Mouse (Mus musculus): ENCODE results near the gene Hmcn2. TPM values are rescaled to one million over a fixed set of nuclear protein-coding genes. Genes with fewer than 3 reads are reported as not detected.
A peak's percentile ranks its signal among the peaks of the same experiment; 100 is the strongest.

Gene Hmcn2
- polyA plus RNA-seq, 1 experiment = 54.9 TPM

DNA sequence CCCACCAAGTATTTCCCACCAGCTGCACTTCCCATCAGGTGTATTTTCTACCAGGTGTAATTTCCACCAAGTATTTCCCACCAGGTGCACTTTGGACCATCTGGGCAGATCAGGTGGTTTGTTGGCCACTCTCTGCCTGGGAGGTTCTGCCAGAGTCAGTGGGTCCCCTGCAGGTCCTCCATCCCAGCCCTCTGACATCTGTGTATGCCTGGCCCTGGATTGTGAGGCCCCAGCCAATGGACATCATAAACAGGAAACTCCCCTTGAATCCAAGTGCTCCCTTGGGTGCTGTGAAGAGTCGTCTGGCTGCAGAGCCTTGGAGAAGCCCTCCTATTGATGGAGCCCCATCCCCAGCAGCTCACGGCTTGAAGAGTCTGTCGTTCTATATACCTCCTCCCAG, 61.8 kb downstream of the Hmcn2 start:
- no peak for DNase-seq (ENCODE audit: low read depth, low spot score)
- 42% methylated on average over 3 of the region's 3 CpGs for WGBS

DNA sequence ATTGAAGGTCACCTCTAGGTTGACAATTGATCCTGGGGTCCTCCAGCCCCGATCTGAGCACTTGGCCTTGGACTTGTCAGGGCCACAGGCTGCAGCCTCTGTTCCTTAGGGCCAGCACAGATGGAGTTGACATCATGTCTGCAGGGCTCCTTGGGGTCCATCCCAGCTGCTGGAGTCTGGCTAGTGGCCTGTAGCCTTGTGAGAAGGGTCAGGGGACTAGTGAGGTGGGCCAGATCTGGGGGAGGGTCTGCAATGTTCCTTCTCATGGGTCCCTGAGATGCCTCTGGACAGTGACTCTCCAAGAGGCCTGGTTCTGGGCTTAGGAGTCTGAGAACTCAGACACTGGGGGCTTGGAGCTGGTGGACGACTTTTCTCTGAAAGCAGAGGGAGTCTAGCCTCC, 63.3 kb downstream of the Hmcn2 start:
- WGBS = 50% methylated on average over 2 of the region's 2 CpGs
- no peak for DNase-seq (ENCODE audit: low read depth, low spot score)

DNA sequence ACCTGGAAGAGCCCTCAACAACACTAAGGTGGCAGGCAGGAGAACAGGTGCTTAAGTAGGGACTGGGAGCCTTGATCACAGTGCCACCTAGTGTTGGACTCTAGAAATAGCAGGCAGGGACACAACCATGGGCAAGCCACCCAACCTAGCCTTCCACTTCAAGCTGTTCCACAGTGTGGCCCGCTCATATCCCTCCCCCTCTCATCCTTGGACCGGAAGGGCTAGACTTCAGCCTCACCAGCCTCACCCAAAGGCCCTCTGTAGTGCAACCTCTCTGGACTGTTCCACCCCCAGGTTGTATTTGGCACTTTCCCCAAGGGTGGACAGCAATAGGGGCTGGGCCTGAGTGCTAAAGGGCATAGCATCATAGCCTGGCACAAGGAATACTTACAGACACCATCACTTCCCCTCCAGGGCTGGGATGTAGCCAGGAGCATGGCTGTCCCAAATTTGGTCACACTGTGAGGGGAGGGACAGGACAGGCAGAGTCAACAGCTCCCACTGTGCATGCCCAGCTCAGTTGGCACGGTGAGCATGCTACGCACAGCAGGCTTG, 67.2 kb downstream of the Hmcn2 start:
- 54% methylated on average over 4 of the region's 4 CpGs for WGBS
- peak; percentile 19 for DNase-seq (ENCODE audit: low read depth, low spot score)

DNA sequence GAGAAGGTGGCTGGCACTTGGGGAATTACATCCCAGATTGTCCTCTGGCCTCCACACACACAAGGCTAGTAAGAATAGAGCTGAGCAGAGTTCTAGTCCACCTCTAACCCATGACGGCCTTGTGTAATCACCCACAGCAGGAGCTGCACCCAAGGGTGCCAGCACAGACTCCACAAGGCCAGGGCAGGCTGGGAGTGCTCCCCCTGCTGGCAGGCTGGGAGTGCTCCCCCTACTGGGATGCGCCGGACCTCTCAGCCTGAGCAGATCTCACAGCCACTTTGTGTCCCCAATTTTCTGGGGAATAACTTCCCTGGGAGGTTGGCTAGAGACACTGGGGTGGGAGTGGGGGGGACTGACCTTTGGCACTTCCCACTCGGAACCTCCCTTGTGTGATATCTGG, 68.7 kb downstream of the Hmcn2 start:
- DNase-seq (ENCODE audit: low read depth, low spot score) = no peak
- WGBS = 14% methylated on average over 4 of the region's 4 CpGs

DNA sequence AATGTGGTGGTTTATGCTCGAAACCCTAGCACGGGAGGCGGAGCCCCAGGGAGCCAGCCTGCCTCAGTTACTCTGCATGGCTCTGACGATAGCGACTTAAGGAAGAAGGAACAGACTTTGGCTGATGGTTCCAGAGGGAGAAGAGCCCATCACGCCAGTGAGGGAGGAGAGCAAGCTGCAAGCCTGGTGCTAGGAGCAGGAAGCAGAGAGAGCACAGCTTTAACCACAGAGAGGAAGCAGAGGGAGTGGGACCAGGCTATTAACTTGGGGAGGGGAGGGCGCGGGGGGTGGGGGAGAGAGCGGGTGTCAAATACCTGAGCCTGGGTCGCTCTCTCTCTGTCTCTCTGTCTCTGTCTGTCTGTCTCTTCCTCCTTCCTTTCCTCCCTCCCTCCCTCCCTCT, 102.8 kb downstream of the Hmcn2 start:
- DNase-seq (ENCODE audit: low read depth, low spot score) = no peak

DNA sequence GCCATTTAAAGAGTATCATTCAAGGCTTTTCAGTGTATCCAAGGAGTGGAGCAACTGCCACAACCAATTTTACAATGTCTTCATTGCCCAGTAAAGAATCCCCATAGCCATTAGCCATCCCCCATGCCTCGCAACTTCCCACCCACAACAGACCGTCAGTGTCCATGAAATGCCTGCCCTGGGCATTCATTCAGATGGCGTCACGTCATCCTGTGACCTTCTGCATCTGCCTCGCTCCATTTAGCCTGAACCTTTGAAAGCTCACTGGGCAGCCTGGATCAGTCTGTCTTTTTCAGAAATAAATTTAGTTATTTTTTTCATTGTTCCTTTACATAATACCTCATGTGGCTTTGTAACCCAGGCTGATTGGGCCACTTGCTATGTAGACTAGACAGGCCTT, 103.8 kb downstream of the Hmcn2 start:
- WGBS = 71% methylated on average over 5 of the region's 5 CpGs
- no peak for DNase-seq (ENCODE audit: low read depth, low spot score)

More for the DNA sequence above, 102.8 kb downstream of the Hmcn2 start:
- WGBS = 25% methylated on average over 9 of the region's 10 CpGs

DNA sequence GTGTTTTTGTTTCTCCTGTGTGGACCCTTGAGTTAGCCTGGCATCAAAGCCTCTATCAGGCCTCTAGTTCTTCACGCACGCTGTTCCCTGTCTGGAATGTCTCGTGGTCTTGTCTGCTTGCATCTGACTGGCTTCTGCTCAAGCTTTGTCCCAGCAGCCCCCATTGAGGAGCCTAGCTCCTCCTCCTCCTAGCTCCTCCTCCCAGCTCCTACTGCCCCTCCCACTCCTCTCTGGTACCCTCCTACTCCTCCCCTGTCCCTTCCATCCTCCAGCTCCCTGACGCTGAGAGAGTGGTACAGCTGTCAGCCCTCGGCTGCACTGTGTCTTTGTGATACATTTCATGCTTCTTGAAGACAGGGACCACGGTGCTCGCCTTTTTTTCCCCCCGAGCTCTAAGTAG, 104.4 kb downstream of the Hmcn2 start:
- WGBS = 35% methylated on average over 8 of the region's 8 CpGs
- DNase-seq (ENCODE audit: low read depth, low spot score) = no peak

DNA sequence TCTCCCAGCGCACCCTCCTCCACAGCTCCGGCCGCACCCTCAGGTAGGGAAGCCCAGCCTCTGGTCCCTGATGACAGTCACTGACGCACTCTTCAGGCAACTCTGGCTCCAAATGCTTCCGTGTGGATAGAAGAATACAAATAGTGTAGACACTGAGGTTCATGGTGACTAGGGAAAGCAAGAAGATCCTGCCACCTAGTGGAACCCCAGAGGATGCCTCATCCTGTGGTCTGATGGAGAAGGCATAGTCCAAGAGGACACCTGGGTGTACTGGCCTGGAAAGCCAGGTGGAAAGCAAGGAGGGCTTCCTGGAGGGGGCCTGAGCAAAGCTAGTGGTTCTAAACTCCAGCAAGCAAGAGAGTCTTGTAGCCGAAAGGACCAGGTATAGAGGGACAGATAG, 106.7 kb downstream of the Hmcn2 start:
- no peak for DNase-seq (ENCODE audit: low read depth, low spot score)
- 63% methylated on average over 6 of the region's 6 CpGs for WGBS

DNA sequence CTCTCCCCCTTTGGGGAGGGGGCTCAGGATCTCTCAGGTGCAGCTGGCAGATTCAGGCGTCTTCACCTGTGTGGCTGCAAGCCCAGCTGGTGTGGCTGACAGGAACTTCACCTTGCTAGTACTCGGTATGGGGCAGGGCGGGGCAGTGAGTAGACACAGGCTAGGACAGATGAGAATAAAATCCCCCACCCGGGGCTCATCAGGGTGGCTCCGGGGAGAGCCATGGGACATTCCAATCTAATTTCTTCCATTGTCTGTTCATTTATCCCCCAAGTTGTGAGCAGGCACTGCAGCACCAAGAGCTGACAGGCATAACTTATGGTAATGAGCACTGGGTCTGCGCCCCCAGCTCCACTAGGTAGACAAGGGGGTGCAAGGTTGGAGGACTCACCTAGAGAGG, 108.4 kb downstream of the Hmcn2 start:
- 51% methylated on average over 6 of the region's 6 CpGs for WGBS
- no peak for DNase-seq (ENCODE audit: low read depth, low spot score)

DNA sequence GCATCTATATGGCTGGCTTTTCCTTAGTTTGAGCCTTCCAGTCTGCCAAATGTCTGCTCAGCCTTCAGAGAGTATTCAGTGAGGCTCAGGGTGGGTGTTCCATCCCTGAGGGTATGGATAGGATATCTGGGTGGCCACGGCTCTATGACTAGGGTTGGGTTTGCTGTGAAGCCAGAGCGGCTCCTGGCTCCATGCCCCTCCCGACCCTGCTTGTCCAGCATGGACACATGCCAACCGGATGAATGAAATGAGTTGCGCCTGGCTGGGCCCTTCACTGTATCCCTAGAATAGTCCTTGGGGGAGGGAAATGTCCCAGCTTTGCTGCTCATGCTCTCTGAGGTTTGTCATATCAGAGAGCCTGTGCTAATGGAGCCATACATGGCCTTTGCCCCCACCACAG, 117.3 kb downstream of the Hmcn2 start:
- no peak for DNase-seq (ENCODE audit: low read depth, low spot score)
- WGBS = 67% methylated on average over 5 of the region's 5 CpGs

DNA sequence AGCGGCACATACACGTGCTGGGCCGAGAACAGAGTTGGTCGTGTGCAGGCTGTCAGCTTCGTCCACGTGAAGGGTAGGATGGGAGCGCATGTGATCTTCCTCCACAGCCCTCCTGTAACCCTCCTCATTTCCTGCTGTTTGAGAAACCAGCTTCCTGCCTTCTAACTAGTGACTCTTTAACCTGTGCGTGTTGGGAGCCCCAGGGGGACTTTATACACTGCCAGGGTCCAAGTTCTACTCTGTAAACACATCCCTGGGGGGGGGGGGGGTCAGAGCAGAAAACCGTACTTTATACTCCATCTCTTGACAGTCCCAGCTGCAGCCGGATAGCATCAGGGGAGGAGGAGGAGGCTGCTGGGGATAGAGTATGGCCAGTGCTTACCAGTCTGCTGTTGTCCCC, 120.5 kb downstream of the Hmcn2 start:
- no peak for DNase-seq (ENCODE audit: low read depth, low spot score)
- WGBS = 61% methylated on average over 10 of the region's 10 CpGs

DNA sequence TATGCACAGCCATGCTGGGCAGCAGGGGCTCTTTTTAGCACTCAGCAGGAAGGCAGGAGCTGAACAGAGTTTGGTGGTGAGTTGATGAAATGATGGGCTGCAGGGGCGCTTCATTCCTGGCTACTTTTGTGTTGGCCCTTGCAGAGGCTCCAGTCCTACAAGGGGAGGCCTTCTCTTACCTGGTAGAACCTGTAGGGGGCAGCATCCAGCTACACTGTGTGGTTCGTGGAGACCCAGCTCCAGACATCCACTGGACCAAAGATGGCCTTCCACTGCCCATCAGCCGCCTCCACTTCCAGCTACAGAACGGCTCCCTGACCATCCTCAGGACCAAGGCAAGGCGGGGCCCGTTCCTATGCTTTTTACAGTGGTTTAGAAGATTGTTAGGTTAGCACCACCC, 121.4 kb downstream of the Hmcn2 start:
- DNase-seq (ENCODE audit: low read depth, low spot score) = peak; percentile 13

DNA sequence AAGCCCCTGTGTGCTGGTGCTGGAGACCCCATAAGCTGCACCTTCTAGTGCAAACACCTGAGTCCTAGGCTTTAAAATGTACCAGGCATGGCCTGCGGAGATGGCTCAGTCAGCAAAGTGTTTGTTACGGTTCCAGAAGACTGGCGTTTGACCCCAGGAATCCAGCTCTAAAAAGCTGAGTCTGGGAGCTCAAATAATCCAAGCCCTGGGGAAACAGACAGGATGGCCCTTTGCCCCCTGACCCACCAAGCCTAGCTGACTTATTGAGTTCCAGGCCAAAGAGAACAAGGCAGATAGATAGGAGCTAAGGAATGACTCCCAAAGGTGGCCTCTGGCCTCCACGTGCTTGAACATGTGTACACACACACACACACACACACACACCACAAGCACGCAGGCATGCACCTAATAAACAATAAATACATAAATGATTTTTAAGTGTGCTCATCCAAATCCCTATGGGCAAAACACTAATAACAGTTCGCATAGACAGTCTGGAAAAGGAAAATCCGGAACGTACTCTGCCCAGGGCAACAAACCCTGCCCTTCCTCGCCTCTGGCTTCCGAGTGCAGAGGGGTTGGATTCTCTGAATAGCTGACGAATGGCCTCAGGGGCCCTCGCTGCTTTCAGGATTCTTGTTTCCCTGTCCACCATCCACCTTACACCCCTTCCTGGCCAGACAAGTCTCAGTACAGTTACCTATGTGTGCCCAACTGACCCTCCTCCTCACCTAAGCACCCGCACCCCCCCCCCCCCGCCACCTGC, 123.4 kb downstream of the Hmcn2 start:
- no peak for DNase-seq (ENCODE audit: low read depth, low spot score)
- 66% methylated on average over 14 of the region's 14 CpGs for WGBS

More for the DNA sequence above, 121.4 kb downstream of the Hmcn2 start:
- 41% methylated on average over 6 of the region's 6 CpGs for WGBS

DNA sequence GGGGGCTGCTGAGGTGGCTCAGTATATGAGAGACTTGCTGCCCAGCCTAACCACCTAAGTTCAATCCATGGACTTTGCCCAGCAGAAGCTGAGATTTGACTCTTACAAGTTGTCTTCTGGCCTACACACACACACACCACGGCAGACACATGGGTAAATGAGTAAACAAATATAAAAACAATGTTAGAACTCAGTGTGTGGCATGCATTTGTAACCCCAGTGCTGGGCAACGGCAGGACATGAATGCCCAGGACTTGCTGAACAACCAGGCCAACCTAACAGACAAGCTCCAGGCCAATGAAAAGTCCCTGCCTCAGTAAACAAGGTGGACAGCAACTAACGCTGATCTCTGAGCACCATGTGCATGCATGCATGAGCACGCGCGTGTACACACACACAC, 125.4 kb downstream of the Hmcn2 start:
- DNase-seq (ENCODE audit: low read depth, low spot score) = no peak
- 68% methylated on average over 6 of the region's 6 CpGs for WGBS

DNA sequence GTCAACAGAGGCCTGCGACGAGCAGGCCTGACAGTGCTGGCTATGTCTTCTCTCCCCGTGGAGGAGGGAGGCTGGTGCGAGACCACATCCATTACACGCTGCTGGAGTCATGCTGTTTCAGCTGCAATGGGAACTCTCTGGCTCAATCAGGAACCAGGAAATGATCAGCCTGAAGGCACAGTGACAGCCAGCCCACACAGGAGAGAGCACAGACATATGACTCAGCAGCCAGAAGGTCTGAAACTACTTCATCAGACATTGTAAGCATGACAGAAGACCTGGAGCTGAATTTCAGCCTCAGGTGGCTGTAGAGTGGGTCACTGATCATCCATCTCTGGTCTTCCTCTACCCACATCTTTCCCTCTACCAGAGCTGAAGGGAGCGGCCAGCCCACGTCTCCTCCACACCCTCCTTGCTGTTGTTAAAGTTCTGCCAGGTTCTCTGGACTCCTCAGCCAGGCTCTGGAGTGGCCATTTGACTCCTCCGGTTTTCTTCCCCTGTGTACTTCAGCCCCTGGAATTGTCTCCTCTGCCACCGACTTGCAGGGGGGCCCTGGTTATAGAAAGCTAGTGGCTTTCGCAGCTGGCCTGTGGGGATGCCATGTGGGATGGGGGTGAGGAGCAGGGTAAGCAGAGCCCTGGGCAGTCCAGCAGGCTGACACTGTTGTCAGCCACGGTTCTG, 128.4 kb downstream of the Hmcn2 start:
- 46% methylated on average over 11 of the region's 11 CpGs for WGBS
- no peak for DNase-seq (ENCODE audit: low read depth, low spot score)

DNA sequence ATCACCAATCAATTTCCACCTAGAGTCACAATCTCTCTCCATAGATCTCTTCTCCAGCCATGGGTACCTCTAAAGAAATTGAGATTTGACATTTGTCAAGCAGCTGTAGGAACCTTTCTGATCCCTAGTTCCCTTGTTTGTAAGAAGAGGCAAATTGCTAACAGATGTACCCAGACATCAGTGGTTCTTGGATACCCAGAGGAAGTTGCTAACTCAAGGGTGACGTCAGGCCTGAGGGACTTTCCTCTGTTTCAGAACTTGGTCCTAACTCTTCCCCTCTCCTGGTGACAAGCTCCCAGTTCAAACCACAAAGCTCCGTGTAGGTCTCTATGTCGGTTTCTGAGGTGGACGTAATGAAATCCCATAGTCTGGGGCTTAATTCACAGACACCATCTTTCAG, 131.8 kb downstream of the Hmcn2 start:
- no peak for DNase-seq (ENCODE audit: low read depth, low spot score)
- WGBS = 76% methylated on average over 4 of the region's 4 CpGs

DNA sequence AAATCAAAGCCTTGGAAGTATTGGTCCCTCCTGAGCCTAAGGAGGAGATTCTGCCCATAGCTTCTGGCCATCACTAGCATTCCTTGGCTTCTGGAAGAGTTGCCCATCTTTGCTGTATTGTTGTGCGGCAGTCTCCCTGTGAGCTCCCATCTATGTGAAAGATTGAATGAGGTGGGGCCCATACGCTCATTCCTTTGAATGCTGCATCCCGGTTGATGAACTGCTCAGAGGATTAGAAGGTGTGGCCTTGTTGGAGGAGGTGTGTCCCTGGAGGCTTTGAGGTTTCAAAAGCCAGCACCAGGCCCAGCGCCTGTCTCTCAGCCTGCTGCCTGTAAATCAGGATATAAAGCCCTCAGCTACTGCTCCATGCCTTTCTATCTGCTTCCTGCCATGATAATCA, 132.2 kb downstream of the Hmcn2 start:
- no peak for DNase-seq (ENCODE audit: low read depth, low spot score)
- 50% methylated on average over 4 of the region's 4 CpGs for WGBS

DNA sequence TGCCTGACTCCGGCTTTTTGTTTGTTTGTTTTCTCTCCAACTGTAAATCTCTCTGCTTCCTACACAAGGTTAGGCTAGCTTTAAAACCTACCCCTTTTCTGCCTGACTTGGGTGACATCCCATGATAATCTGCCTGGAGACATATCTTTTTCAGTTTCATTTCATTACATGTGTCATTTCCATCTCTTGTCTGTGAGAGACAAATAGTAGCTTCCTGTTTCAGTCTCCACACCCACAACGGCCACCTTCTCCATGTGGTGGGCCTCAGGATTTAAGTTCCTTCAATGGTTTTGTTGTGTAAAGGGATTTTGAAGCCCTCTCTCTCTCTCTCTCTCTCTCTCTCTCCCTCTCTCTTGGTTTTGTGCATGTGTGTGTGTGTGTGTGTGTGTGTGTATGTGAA, 133.3 kb downstream of the Hmcn2 start:
- DNase-seq (ENCODE audit: low read depth, low spot score) = no peak
- WGBS = 66% methylated on average over 2 of the region's 2 CpGs

DNA sequence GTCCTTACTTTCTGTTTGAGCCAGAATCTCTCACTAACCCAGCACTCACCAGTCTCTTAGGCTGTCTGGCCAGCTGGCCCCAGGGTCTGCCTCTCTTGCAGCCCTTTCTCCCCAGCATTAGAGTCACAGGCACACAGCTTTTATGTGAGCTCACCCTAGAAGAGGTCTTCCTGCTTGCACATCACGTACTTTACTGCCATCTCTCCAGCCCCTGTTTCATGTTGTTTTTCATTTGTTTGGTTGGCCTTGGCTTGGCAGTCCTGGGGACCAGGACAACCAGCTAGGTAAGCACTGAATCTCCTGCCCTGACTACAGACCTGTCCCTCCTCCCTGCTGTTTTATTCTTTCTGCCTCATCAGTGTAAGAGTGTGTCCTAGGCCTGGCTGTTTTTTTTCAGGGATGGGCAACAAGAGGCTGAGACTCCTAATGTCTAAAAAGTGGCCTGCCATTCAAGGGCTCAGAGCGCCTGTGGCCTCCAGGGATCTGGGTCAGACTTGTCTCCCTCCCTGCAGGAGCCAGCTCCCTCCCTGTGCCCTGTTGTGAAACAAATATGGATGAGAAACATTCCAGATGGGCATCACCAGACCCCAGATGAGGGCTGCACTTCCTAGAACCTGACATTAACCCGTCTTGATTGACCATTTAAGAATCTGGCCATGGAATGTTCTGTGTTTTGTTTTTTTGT, 134.7 kb downstream of the Hmcn2 start:
- DNase-seq (ENCODE audit: low read depth, low spot score) = no peak
- 50% methylated on average over 3 of the region's 3 CpGs for WGBS

DNA sequence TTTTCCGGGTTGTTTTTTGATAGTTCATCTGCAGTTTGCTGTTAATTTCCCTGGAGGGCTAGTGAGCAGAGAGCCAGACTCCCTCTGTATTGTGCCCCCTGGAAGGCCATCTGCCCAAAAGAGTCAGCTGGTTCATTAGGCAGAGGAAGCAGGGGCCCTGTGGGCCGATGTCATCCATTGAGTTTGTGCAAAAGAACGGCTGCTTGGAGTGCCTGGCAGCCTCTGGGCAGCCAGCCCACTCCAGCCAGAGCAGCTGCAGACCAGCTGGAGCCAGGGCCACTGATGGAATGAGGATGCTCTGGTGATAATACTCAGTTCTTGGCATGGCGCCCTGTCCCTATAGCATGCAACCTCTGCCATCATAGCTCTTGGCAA, 135.2 kb downstream of the Hmcn2 start:
- no peak for DNase-seq (ENCODE audit: low read depth, low spot score)
- WGBS = 37% methylated on average over 4 of the region's 4 CpGs

DNA sequence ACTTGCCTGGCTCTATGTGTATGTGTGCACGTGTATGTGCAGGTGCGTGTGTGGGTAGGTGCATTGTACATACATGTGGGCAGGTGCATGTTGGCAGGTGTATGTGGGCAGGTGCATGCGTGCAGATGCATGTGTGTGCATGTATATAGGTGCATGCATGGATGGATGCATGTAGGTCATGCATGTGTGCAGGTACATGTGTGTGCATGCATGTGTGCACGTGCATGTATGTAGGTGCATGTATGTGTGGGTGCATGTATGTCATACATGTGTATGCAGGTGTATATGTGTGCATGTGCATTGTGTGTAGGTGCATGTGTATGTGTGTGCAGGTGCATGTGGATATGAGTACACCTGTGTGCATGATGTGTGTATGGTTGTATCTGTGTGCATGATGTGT, 135.7 kb downstream of the Hmcn2 start:
- WGBS = 91% methylated on average over 4 of the region's 4 CpGs
- no peak for DNase-seq (ENCODE audit: low read depth, low spot score)
